Mouse (Mus musculus) c-Kit-negative CD71-positive TER-119-positive erythroid progenitor cells, embryonic 14.5 days (primary cell): Measurements from ENCODE around the gene Cmtm8.
A peak's percentile ranks its signal among the peaks of the same experiment; 100 is the strongest.

Experiments
- DNase-seq: peaks from one replicate; pipeline ENCODE4 v3.0.0-alpha.2; 2013; ENCODE audit warnings: low read depth, low spot score

The Cmtm8 gene

DNA sequence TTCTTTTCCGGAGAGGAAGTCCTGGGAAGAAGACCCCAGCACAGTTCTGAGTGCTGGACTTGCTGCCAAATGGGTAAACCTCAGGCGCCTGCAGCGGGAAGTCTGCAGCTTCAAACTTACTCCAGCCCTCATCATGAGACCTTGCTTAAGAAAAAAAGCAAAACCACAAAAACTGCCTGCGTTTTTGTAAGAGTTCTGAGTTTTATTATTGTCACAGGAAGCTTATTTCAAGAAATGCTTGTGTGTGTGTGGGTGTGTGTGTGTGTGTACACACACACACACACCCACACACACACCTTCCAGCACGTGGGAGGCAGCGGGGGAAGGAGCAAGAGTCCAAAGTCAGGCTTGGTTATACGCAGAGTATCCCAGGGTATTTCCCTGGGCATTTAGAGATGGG is 85.7 kb downstream of the Cmtm8 start:
- DNase-seq = no peak

DNA sequence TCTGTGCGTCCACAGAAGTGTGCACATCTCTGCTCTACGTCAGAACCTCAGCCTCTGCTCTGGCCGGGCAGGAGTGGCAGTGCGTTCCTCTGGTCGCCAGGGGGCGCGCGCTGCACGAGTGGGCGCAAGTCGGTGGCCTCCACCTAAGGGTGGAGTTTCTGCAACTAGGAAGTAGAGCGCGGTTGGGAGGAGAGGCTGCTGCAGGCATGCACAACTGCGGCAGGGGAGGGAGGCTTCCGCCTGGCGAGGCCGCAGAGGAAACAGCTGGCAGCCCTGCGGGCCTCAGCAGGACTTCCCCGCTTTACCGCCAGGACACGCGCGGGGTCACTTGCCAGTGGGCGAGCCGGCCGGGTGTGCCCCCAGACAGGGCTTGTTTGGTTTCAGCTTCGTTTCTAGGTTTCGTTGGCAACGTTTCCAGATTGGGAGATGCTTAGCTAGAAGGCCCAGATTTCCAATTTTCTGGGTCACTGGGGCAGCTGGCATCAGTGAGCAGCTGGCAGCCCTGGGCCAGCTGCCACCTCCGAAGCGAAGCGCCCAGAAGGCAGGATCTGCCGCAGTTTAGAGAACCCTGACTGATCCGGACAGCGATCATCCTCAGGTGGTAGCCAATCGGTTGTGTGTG is 91.0 kb downstream of the Cmtm8 start:
- peak; percentile 65 for DNase-seq

DNA sequence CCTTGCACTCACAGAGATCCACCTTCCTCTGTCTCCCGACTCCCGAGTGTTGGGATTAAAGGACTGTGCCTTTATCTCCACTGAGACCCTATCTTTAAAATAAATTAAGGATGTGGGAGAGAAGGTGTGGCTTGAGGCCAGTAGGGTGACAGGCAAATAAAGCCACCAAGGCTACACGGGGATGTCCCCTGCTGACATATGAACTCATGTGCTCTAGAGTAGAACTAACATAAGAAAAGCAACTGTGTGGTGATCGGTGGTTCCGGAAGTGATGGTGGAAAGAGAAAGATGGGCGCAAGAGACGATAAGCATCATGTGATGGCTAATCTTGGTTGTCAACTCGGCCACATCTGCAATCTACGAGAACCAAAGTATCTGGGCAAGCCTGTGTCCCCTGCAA is 91.6 kb downstream of the Cmtm8 start:
- DNase-seq = no peak

DNA sequence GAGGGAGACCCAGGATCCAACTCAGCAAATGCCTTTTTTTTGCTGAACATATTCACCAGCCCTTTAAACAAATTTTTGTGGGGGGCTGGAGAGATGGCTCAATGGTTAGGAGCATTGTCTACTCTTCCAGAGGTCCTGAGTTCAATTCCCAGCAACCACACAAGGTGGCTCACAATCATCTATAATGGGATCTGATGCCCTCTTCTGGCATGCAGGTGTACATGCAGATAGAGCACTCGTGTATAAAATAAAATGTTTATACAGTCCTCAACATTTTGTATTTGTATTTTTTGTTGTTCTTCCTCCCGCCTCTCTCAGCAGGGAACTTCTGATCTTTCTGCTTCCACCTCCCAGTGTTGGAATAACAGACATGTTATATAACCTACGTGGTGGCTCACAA is 92.4 kb downstream of the Cmtm8 start:
- no peak for DNase-seq

DNA sequence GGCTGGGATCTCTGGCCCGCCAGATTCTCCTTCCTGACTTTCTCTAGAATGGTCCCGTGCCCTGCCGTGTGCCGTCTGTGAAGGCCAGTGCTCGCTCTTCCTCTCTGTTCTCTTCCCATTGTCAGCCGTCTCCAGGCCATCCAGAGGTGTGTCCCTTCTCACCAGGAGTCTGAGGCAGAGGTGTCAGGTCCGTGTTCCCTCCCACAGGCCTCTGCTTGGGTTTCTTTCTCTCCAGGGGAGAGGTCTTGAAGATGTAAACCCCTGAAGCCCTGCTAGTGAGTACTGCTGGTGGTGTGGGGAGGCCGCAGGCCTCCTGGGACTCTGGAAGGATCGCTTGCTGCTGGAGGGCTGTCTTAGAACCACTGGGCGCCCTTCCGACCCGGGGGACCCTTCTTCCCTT is 96.5 kb downstream of the Cmtm8 start:
- no peak for DNase-seq

DNA sequence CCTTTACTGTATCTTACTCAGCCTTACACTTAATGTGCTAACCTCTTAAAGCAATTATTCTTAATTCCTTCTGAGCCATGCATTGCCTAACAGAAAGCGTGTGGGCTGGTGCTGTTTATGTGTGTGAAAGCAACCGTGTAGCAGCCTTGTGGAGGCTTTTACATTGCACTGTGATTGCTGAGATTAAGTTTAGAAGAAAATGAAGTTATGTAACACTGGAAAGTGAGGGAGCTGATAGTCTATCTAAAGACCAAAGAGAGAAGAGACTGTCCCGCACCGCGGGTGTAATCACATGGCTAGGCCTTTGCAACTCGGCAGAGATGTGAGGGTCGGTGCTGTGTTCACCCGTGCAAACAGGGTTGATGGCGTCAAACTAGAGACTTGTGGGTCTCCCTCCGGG is 96.9 kb downstream of the Cmtm8 start:
- no peak for DNase-seq

DNA sequence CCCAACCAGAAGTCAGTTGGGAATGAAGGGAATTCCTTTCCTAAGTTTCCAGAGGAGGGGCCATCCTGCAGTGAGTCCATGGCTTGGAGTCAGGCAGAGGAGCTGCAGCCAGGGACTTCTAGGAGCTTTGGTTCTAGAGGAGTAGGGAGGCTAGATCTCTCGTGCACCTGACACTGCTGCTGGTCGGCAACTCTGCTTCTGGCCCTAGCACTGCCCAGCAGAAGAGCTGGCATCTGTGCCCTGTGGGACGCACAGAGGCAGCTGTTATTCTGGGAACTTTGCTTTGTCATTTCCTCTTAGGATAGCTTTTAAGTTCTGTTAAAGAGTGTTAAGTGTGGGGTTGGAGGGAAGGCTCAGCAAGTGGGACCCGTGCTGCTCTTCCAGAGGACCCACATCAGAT is 98.3 kb downstream of the Cmtm8 start:
- no peak for DNase-seq

DNA sequence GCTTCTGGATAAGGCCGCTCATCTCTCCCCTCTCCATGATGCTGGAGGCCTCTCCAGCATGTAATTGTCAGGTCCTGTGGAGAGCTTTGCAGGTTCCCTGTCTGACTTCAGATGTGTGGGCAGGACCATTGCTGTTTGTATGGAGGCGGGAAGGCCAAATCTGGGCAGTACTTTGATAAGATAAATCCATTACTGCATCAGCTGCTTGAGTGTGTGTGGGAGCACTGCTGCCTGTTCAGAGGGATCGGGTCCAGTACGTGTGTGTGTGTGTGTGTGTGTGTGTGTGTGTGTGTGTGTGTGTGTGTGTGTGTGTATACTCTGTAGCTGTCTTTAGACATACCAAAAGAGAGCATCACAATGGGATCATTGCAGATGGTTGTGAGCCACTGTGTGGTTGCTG is 98.8 kb downstream of the Cmtm8 start:
- DNase-seq = no peak

DNA sequence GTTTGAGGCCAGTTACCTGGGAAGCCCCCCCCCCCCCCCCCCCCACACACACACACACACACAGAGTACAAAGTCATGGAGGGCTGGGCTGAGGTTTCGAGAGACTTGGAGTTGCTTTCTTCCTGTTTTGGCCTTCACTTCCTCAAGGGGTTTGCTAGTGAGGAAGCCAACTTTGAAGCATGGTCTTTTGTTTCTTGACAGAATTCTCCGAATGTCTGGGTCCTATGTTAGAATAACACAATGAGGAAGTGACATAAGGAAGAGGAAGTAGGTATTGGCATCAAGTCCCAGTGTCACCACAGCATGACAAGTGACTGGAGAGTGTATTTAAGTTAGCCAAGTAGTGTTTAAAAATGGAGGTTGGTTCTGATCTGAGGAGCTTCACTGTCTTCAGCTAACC is 101.2 kb downstream of the Cmtm8 start:
- no peak for DNase-seq

DNA sequence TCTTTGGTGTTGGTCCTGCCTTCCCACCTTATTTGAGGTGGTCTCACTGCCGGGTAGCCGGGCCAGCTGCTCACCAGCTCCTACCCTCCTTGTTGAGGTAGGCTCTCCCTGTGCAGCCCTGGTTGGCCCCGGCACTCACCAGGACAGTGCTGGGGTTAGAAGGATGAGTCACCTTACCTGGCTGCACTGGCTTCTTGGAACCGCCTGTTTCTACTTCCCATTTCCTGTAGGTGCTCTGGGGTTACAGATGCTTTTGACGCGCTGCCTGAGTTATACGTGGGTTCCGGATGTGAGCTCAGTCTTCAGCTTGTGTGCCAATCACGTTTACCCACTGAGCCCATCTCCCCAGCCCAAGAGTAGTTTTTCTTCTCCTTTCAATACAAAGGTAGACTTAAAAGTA is 103.6 kb downstream of the Cmtm8 start:
- DNase-seq = no peak
